Comparison of ENCODE assay signal across 13 mouse cellular contexts in the genomic region with DNA sequence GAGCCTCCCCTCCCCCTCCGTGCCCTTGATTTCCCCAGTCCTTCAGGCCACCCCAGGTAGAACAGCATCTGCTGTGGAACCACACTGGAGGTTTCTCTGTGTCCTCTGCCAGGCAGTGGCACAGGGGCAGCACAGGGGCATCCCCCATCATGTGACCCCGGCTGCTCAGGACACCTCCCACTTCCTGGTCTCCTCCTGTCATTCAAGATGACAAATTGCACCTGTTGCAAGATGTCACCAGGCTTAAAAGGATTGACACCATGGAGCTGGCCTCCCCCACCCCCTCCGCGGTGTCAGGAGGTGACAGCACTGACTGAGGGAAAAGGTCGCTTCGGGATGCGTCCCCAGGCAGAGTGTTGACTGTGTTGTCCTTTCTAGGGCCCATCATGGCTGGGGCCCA. TPM values are rescaled to one million over a fixed set of nuclear protein-coding genes. Genes with fewer than 3 reads are reported as not detected.
A peak's percentile ranks its signal among the peaks of the same experiment; 100 is the strongest.
DNase-seq lines count a peak whose midpoint lies in the region; ATAC-seq and TF ChIP-seq lines count a peak whose summit lies in the region.
"Had no signal": no experiment of that assay in that cellular context is flagged by ENCODE, and none has a peak within 500 bp of the region (broad histone marks: within the 10 kb centered on the region; RNA-seq: fewer than 3 reads in every experiment).

No protein-coding gene starts in this region.

- no peak overlapping the region for H3K9ac ChIP-seq in liver, adult 2 months (ENCODE audit: low read depth, low read length)
- H3K9ac ChIP-seq in liver, embryonic 12.5 days = no peak overlapping the region
- H3K9ac ChIP-seq in liver, embryonic 16.5 days (ENCODE audit: low read depth, low read length) = no peak overlapping the region
- no peak overlapping the region for H3K9ac ChIP-seq in forebrain, embryonic 12.5 days
- H3K9ac ChIP-seq: hindbrain, embryonic 12.5 days; neural tube, embryonic 13.5 days had no signal

- TF ChIP-seq POLR2A in liver, adult 2 months (IDR thresholded peaks at IDR 0.05; ENCODE audit: extremely low read depth, insufficient read depth, low read length) = no peak

- H3K36me3 ChIP-seq in liver, adult 2 months (ENCODE audit: control insufficient read depth, insufficient read depth, low read length) = peaks cover 24% of the 10 kb centered on the region
- peaks cover 24% of the 10 kb centered on the region; the same call in 1 of the 2 replicates for H3K36me3 ChIP-seq in liver, embryonic 12.5 days
- H3K36me3 ChIP-seq in liver, embryonic 16.5 days (ENCODE audit: control insufficient read depth, insufficient read depth) = peaks cover 8% of the 10 kb centered on the region; the same call in 1 of the 2 replicates
- no peaks in the 10 kb centered on the region for H3K36me3 ChIP-seq in forebrain, embryonic 12.5 days (replicated peaks)
- H3K36me3 ChIP-seq: hindbrain, embryonic 12.5 days; neural tube, embryonic 13.5 days had no signal

- no peak overlapping the region for H3K4me3 ChIP-seq in liver, adult 2 months (ENCODE audit: insufficient read depth, low read depth, low read length)
- H3K4me3 ChIP-seq in liver, embryonic 12.5 days = no peak overlapping the region
- no peak overlapping the region for H3K4me3 ChIP-seq in liver, embryonic 16.5 days (ENCODE audit: low read depth, low read length)
- no peak overlapping the region for H3K4me3 ChIP-seq in forebrain, embryonic 12.5 days (replicated peaks)
- H3K4me3 ChIP-seq: hindbrain, embryonic 12.5 days; neural tube, embryonic 13.5 days had no signal

- H3K4me1 ChIP-seq in liver, adult 2 months (ENCODE audit: control insufficient read depth, insufficient read depth, low read length) = peaks cover 21% of the 10 kb centered on the region
- peaks cover 30% of the 10 kb centered on the region for H3K4me1 ChIP-seq in liver, embryonic 12.5 days
- H3K4me1 ChIP-seq in liver, embryonic 16.5 days (ENCODE audit: control insufficient read depth, low read depth, low read length) = peaks cover 15% of the 10 kb centered on the region
- H3K4me1 ChIP-seq in forebrain, embryonic 12.5 days = peaks cover 7% of the 10 kb centered on the region; the same call in 1 of the 2 replicates

- 36% methylated on average over 7 of the region's 7 CpGs for WGBS in liver, adult 2 months
- WGBS in liver, embryonic 12.5 days (ENCODE audit: insufficient replicate concordance) = 74% methylated on average over 7 of the region's 7 CpGs
- 73% methylated on average over 7 of the region's 7 CpGs for WGBS in liver, embryonic 16.5 days (ENCODE audit: insufficient replicate concordance)
- 83% methylated on average over 7 of the region's 7 CpGs for WGBS in forebrain, embryonic 12.5 days

- 0 out of 2 replicates have a peak, but pooled peaks cover 2% of the 10 kb centered on the region for H3K79me2 ChIP-seq in liver, adult 2 months (ENCODE audit: control insufficient read depth, insufficient read depth, low read length)

- TF ChIP-seq CTCF in liver, adult 2 months (IDR thresholded peaks at IDR 0.05; ENCODE audit: low read depth, low read length) = no peak

- no peak for ATAC-seq in liver, embryonic 12.5 days
- ATAC-seq in activated CD4-positive, CD25-positive, alpha-beta regulatory T cell, adult 4 months = peak; percentile 72
- peak; percentile 45 for ATAC-seq in liver, embryonic 16.5 days (ENCODE audit: low read depth)
- no peak for ATAC-seq in forebrain, embryonic 12.5 days (ENCODE audit: low FRiP score)
- ATAC-seq: forebrain, embryonic 14.5 days; Patski had no signal

- H3K9me3 ChIP-seq in liver, embryonic 12.5 days (replicated peaks) = peaks cover 6% of the 10 kb centered on the region
- H3K9me3 ChIP-seq in liver, embryonic 16.5 days (replicated peaks; ENCODE audit: control insufficient read depth, low read length) = 0 out of 2 replicates have a peak, but pooled peaks cover 2% of the 10 kb centered on the region
- H3K9me3 ChIP-seq in forebrain, embryonic 12.5 days = no peaks in the 10 kb centered on the region
- H3K9me3 ChIP-seq: neural tube, embryonic 13.5 days had no signal

- no peaks in the 10 kb centered on the region for H3K27me3 ChIP-seq in liver, adult 2 months (ENCODE audit: control insufficient read depth, insufficient read depth, low read length)
- H3K27me3 ChIP-seq in liver, embryonic 12.5 days (replicated peaks) = no peaks in the 10 kb centered on the region
- no peaks in the 10 kb centered on the region for H3K27me3 ChIP-seq in liver, embryonic 16.5 days (ENCODE audit: control insufficient read depth, insufficient read depth, low read depth, low read length)
- H3K27me3 ChIP-seq in forebrain, embryonic 12.5 days = no peaks in the 10 kb centered on the region
- H3K27me3 ChIP-seq: hindbrain, embryonic 12.5 days; neural tube, embryonic 13.5 days; Patski had no signal

- no peak overlapping the region for H3K4me2 ChIP-seq in liver, embryonic 12.5 days
- no peak overlapping the region for H3K4me2 ChIP-seq in liver, embryonic 16.5 days (ENCODE audit: low read depth, low read length)
- H3K4me2 ChIP-seq in forebrain, embryonic 12.5 days = no peak overlapping the region
- H3K4me2 ChIP-seq: hindbrain, embryonic 12.5 days; neural tube, embryonic 13.5 days had no signal

- no peak overlapping the region for H3K27ac ChIP-seq in liver, adult 2 months (replicated peaks; ENCODE audit: insufficient read depth, low read depth, low read length)
- H3K27ac ChIP-seq in liver, embryonic 12.5 days = no peak overlapping the region
- H3K27ac ChIP-seq in liver, embryonic 16.5 days (ENCODE audit: low read length) = no peak overlapping the region
- no peak overlapping the region for H3K27ac ChIP-seq in forebrain, embryonic 12.5 days
- H3K27ac ChIP-seq: hindbrain, embryonic 12.5 days had no signal

- DNase-seq in liver, adult 2 months (ENCODE audit: extremely low read depth, low read depth, low spot score) = peak; percentile 53
- peak; percentile 68 for DNase-seq in thymus, postnatal 14 days
- no peak for DNase-seq in ovary, postnatal 14 days (ENCODE audit: low spot score)
- no peak for DNase-seq in adrenal gland, postnatal 4 days (ENCODE audit: low spot score in 2 of 2)
- DNase-seq: lung, postnatal 36 days had no signal

RNA-seq across cellular contexts. Expression of a gene that starts 27.0 kb away (rescaled TPM):
- total RNA-seq in liver, adult 2 months (2014; rRNA removed) = 15.0 and 19.9 TPM in 2 replicates
- polyA plus RNA-seq in liver, adult 2 months (2012; rRNA removed) = 15.6 and 16.7 TPM in 2 replicates
- polyA plus RNA-seq in liver, embryonic 12.5 days (2016; fragmentation: Nextera tagmentation; extraction: Ambion mirVana) = 1.3 TPM in 2 replicates
- polyA plus RNA-seq in activated CD4-positive, CD25-positive, alpha-beta regulatory T cell, adult 4 months (2017; shearing (Covaris generic)) = 1 to 10 TPM; 1.0 to 5.0 TPM
- polyA plus RNA-seq in liver, embryonic 16.5 days (2015; fragmentation: Nextera tagmentation; extraction: Ambion mirVana) = 0.40 and 0.47 TPM in 2 replicates
- 10 to 100 TPM; 68.2 to 71.2 TPM for total RNA-seq in adrenal gland, postnatal 4 days (2021)
- polyA plus RNA-seq in forebrain, embryonic 12.5 days (2016; fragmentation: Nextera tagmentation; extraction: Ambion mirVana) = 0.94 and 0.96 TPM in 2 replicates

RNA-seq across cellular contexts. Expression of a gene that starts 31.6 kb away (rescaled TPM):
- 18.2 and 20.7 TPM in 2 replicates for total RNA-seq in liver, adult 2 months (2014; rRNA removed)
- polyA plus RNA-seq in liver, adult 2 months (2012; rRNA removed) = 30.8 and 36.1 TPM in 2 replicates
- 17.2 and 17.9 TPM in 2 replicates for polyA plus RNA-seq in liver, embryonic 12.5 days (2016; fragmentation: Nextera tagmentation; extraction: Ambion mirVana)
- polyA plus RNA-seq in activated CD4-positive, CD25-positive, alpha-beta regulatory T cell, adult 4 months (2017; shearing (Covaris generic)) = 10 to 100 TPM; 21.9 to 29.8 TPM
- 12.4 and 13.2 TPM in 2 replicates for polyA plus RNA-seq in liver, embryonic 16.5 days (2015; fragmentation: Nextera tagmentation; extraction: Ambion mirVana)
- 10 to 100 TPM; 12.5 to 13.2 TPM for total RNA-seq in adrenal gland, postnatal 4 days (2021)
- 0.63 and 1.6 TPM in 2 replicates for polyA plus RNA-seq in forebrain, embryonic 12.5 days (2016; fragmentation: Nextera tagmentation; extraction: Ambion mirVana)

RNA-seq across cellular contexts. Expression of a gene that starts 46.1 kb away (rescaled TPM):
- 7.2 and 9.1 TPM in 2 replicates for total RNA-seq in liver, adult 2 months (2014; rRNA removed)
- polyA plus RNA-seq in liver, adult 2 months (2012; rRNA removed) = 12.1 and 14.0 TPM in 2 replicates
- 13.9 and 14.8 TPM in 2 replicates for polyA plus RNA-seq in liver, embryonic 12.5 days (2016; fragmentation: Nextera tagmentation; extraction: Ambion mirVana)
- 10 to 100 TPM in 1 of 2 experiments, 1 to 10 TPM in 1; 7.1 to 14.5 TPM for polyA plus RNA-seq in activated CD4-positive, CD25-positive, alpha-beta regulatory T cell, adult 4 months (2017; shearing (Covaris generic))
- 9.0 and 9.1 TPM in 2 replicates for polyA plus RNA-seq in liver, embryonic 16.5 days (2015; fragmentation: Nextera tagmentation; extraction: Ambion mirVana)
- total RNA-seq in adrenal gland, postnatal 4 days (2021) = 10 to 100 TPM; 32.5 to 34.3 TPM
- 54.9 and 61.8 TPM in 2 replicates for polyA plus RNA-seq in forebrain, embryonic 12.5 days (2016; fragmentation: Nextera tagmentation; extraction: Ambion mirVana)

RNA-seq across cellular contexts. Expression of a gene that starts 49.9 kb away (rescaled TPM):
- not detected in 2 replicates for total RNA-seq in liver, adult 2 months (2014; rRNA removed)
- not detected in 2 replicates for polyA plus RNA-seq in liver, adult 2 months (2012; rRNA removed)
- not detected in 2 replicates for polyA plus RNA-seq in liver, embryonic 12.5 days (2016; fragmentation: Nextera tagmentation; extraction: Ambion mirVana)
- not detected for polyA plus RNA-seq in activated CD4-positive, CD25-positive, alpha-beta regulatory T cell, adult 4 months (2017; shearing (Covaris generic))
- 0.11 and 1.9 TPM in 2 replicates for polyA plus RNA-seq in liver, embryonic 16.5 days (2015; fragmentation: Nextera tagmentation; extraction: Ambion mirVana)
- 1 to 10 TPM in 1 of 2 experiments, not detected in 1; 6.2 TPM for total RNA-seq in adrenal gland, postnatal 4 days (2021)
- polyA plus RNA-seq in forebrain, embryonic 12.5 days (2016; fragmentation: Nextera tagmentation; extraction: Ambion mirVana) = 0.92 and 1.2 TPM in 2 replicates

Comparison
In these comparisons a context has a peak if more than half of its experiments do, and no peak if none do; other contexts are left out.
1. ATAC-seq: peak in activated CD4-positive, CD25-positive, alpha-beta regulatory T cell, adult 4 months (single experiment) and liver, embryonic 16.5 days (single experiment); none in liver, embryonic 12.5 days (single experiment) and forebrain, embryonic 12.5 days (single experiment).
2. DNase-seq: peak in liver, adult 2 months (single experiment) and thymus, postnatal 14 days (single experiment); none in ovary, postnatal 14 days (single experiment) and adrenal gland, postnatal 4 days (0 of 2).